Mouse (Mus musculus) ES-Bruce4 (cell line): ENCODE measurements around the gene Ccndbp1. TPM values are rescaled to one million over a fixed set of nuclear protein-coding genes. Genes with fewer than 3 reads are reported as not detected.
"Not testable (repeated sequence)": the region's sequence is repeated elsewhere in the genome, so short reads cannot be mapped to it uniquely, and the experiment has no call there.

Experiments
- H3K27ac ChIP-seq: 2 replicates; pipeline ENCODE4 v1.5.1; 2012; ENCODE audit warnings: low read length, inconsistent platforms; ENCODE audit not compliant: insufficient read depth
- H3K27me3 ChIP-seq: 2 replicates; pipeline ENCODE4 v1.6.1; 2012; ENCODE audit warnings: mild to moderate bottlenecking, low read length, inconsistent platforms; ENCODE audit not compliant: control insufficient read depth, poor library complexity, insufficient read depth, severe bottlenecking
- H3K36me3 ChIP-seq: 2 replicates; pipeline ENCODE4 v1.6.1; 2012; ENCODE audit warnings: inconsistent platforms, mild to moderate bottlenecking, low read length, moderate library complexity; ENCODE audit not compliant: control insufficient read depth, poor library complexity, insufficient read depth, severe bottlenecking
- H3K4me1 ChIP-seq: one replicate; pipeline ENCODE4 v1.8.1; 2011; ENCODE audit warnings: low read length; ENCODE audit not compliant: control insufficient read depth, insufficient read depth
- H3K4me3 ChIP-seq: 2 replicates; pipeline ENCODE4 v1.5.1; 2011; ENCODE audit warnings: low read depth, mild to moderate bottlenecking, low read length
- H3K9ac ChIP-seq: 2 replicates; pipeline ENCODE4 v1.6.1; 2012; ENCODE audit warnings: low read depth, mild to moderate bottlenecking, inconsistent platforms; ENCODE audit not compliant: poor library complexity, severe bottlenecking
- H3K9me3 ChIP-seq: replicated peaks from 2 replicates; pipeline ENCODE4 v1.6.1; 2012; ENCODE audit warnings: mild to moderate bottlenecking, low read length, inconsistent platforms; ENCODE audit not compliant: control insufficient read depth, poor library complexity, insufficient read depth, severe bottlenecking
- CTCF ChIP-seq: IDR thresholded peaks from one replicate; pipeline ENCODE4 v1.8.1; 2011; ENCODE audit warnings: low read depth, low read length
- EP300 ChIP-seq: IDR thresholded peaks from 2 replicates; pipeline ENCODE4 v1.6.1; 2011; ENCODE audit warnings: low read depth, low read length; ENCODE audit not compliant: insufficient read depth
- POLR2A ChIP-seq: IDR thresholded peaks from one replicate; pipeline ENCODE4 v1.8.1; 2011; ENCODE audit warnings: low read length; ENCODE audit not compliant: insufficient read depth
- polyA plus RNA-seq: library from polyadenylated mRNA; stranded (reverse); fragments of >200 nt; gene quantifications from 2 replicates; pipeline ENCODE4 v1.2.4, GENCODE M21; 2011; ENCODE audit warnings: low read depth; ENCODE audit not compliant: missing spikeins, insufficient read depth, insufficient read length

Gene Ccndbp1
- polyA plus RNA-seq, 1 experiment, result 30.9 TPM

- Histone ChIP-seq H3K4me3 (no peak overlapping the region), H3K9ac (no peak overlapping the region), H3K9me3 (no peaks in the 10 kb centered on the region), H3K36me3 (no peaks in the 10 kb centered on the region), H3K27me3 (no peaks in the 10 kb centered on the region), H3K27ac (no peak overlapping the region), H3K4me1 (no peaks in the 10 kb centered on the region)
- TF ChIP-seq CTCF (peak; percentile 40), POLR2A (no peak)
Measured at GRCm38 (mm10) chr2:120985241-120985640, 23.0 kb upstream of the Ccndbp1 start.

DNA sequence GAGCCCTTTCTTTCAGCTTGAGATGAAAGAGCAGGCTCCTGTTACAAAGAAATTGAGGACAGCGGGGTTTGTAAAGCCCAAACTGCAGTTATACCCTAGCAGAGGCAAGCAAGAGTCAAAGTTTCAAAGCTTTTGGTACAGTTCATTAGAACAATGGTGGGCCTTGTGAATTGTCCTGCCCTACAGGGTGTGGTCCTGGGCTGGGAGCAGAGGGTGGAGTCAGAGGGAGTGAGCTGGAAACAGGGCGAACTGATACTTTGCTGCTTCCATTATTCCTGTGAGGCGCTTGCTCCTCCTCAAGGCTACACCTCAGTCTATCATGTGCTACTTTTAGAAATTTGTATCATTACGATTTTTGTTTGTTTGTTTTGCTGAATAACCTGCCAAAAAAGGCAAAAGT, 17.0 kb upstream of the Ccndbp1 start:
- no peaks in the 10 kb centered on the region for H3K27me3 ChIP-seq
- no peak for TF ChIP-seq POLR2A
- TF ChIP-seq EP300, result peak; percentile 45; the same call in 1 of the 2 replicates
- no peaks in the 10 kb centered on the region for H3K36me3 ChIP-seq
- H3K4me3 ChIP-seq, result no peak overlapping the region
- no peaks in the 10 kb centered on the region for H3K4me1 ChIP-seq
- H3K9ac ChIP-seq, result no peak overlapping the region
- no peaks in the 10 kb centered on the region for H3K9me3 ChIP-seq
- no peak overlapping the region for H3K27ac ChIP-seq

GRCm38 (mm10) chr2:120996607-120997006, 11.6 kb upstream of the Ccndbp1 start:
- H3K36me3 ChIP-seq, H3K27me3 ChIP-seq, H3K27ac ChIP-seq, H3K4me1 ChIP-seq, H3K9ac ChIP-seq, H3K4me3 ChIP-seq, H3K9me3 ChIP-seq: not testable (repeated sequence)

DNA sequence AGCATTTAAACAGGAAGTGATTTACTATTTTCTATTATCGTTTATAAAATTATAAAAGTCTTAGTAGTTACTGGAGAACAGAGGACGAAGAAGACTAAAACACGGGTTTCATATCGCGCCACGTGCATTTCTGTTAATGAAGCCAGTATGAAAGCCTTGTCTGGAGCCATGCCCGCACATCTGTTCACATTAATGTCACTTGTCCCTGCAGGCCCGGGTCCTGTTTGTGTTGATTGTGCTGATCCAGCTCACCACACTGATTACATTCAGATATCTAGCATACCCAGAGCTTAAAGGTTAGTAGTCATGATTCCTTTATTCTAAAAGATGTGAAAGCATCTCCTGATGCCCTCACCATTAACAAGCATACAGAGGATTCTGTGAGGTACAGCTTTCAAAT, 9.3 kb upstream of the Ccndbp1 start:
- TF ChIP-seq POLR2A, result no peak
- no peak for TF ChIP-seq EP300
- no peak for TF ChIP-seq CTCF
- H3K36me3 ChIP-seq, result no peaks in the 10 kb centered on the region
- no peak overlapping the region for H3K27ac ChIP-seq
- no peaks in the 10 kb centered on the region for H3K27me3 ChIP-seq
- no peak overlapping the region for H3K4me3 ChIP-seq
- no peaks in the 10 kb centered on the region for H3K9me3 ChIP-seq
- H3K4me1 ChIP-seq, result no peaks in the 10 kb centered on the region
- no peak overlapping the region for H3K9ac ChIP-seq

DNA sequence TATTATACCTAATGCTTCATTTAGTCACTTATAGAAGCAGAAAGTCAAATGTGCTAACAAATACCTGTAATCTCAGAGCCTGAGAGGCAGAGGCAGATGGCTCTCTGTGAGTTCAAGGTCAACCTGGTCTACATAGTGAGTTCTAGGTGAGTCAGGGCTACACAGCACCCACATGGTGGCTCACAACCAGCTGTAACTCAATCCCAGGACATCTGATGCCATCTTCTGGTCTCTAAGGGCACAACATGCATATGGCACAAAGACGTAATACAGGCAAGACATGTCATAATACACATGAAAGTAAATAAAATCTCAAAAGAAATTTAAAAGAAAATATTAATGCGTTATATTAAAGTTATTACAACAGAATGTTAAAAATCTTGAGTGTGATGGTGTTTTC, 4.6 kb upstream of the Ccndbp1 start:
- TF ChIP-seq EP300, result no peak
- peak; percentile 37 for TF ChIP-seq CTCF
- TF ChIP-seq POLR2A, result no peak
- Histone ChIP-seq H3K27me3 (no peaks in the 10 kb centered on the region), H3K9ac (no peak overlapping the region), H3K9me3 (no peaks in the 10 kb centered on the region), H3K36me3 (no peaks in the 10 kb centered on the region), H3K4me1 (no peaks in the 10 kb centered on the region), H3K27ac (no peak overlapping the region), H3K4me3 (no peak overlapping the region)

DNA sequence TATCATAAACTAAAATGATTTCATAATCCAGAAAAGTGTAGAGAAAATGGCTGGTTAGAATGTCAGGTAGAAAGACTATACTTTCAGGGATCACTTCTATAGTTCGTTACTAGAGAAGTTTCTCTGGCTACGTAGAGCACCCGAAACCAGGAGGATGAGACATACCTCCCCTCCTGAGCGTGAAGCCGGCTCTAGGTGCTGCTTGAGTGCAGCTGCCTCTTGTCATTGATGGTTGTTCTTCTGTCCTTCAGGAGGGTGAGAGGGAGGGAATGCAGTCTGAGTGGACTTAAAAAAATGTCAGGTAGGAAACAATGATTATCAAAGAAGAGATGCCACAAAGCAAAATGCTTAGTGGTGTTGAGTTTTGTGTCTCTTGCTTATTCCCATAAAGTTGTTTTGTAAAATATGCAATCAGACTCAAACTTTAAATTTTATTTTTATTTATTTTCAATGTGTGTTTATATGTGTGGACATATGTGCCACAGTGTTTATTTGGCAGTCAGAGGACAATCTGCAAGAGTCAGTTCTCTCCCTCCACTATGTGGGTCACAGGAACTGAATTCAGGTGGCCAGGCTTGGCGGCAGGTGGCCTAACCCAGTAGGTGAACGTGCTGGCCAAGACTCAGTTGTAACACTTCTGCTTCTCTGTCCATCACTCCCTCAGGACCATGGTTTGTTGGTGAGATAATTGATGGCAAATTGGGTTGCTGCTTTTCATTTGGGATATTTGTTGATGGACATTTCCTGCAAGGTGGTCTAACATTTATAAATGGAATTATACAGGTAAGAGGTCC, 4.0 kb upstream of the Ccndbp1 start:
- H3K27ac ChIP-seq, result no peak overlapping the region
- H3K4me1 ChIP-seq, result no peaks in the 10 kb centered on the region
- no peak overlapping the region for H3K9ac ChIP-seq
- H3K4me3 ChIP-seq, result no peak overlapping the region
- TF ChIP-seq POLR2A (no peak), EP300 (no peak), CTCF (no peak)
- H3K9me3 ChIP-seq, result no peaks in the 10 kb centered on the region
- no peaks in the 10 kb centered on the region for H3K36me3 ChIP-seq
- no peaks in the 10 kb centered on the region for H3K27me3 ChIP-seq

GRCm38 (mm10) chr2:121006986-121007385, 1.2 kb upstream of the Ccndbp1 start:
- H3K4me1 ChIP-seq, result no peaks in the 10 kb centered on the region
- no peaks in the 10 kb centered on the region for H3K9me3 ChIP-seq
- TF ChIP-seq EP300 (no peak), CTCF (no peak), POLR2A (no peak)
- no peaks in the 10 kb centered on the region for H3K36me3 ChIP-seq
- H3K27ac ChIP-seq, result no peak overlapping the region
- no peaks in the 10 kb centered on the region for H3K27me3 ChIP-seq
- no peak overlapping the region for H3K9ac ChIP-seq
- H3K4me3 ChIP-seq, result no peak overlapping the region
